Mouse (Mus musculus) neural tube, embryonic 14.5 days (tissue): ENCODE results near the gene Gch1. TPM values are rescaled to one million over a fixed set of nuclear protein-coding genes. Genes with fewer than 3 reads are reported as not detected.

ENCODE experiments used
- ATAC-seq: fragments of 200-750 bp; cut with Nextera tagmentation; 2 replicates; pipeline ENCODE4 v1.8.0; 2017; ENCODE audit warnings: low read depth, mild to moderate bottlenecking, moderate TSS enrichment, moderate library complexity
- H3K27ac ChIP-seq: fragments of 300-500 bp; sonication (generic); 2 replicates; pipeline ENCODE4 v1.5.1; 2014; ENCODE audit warnings: low read depth, mild to moderate bottlenecking, control low read depth, low read length, moderate library complexity, mixed read lengths
- H3K27me3 ChIP-seq: fragments of 300-500 bp; sonication (generic); 2 replicates; pipeline ENCODE4 v1.6.1; 2014; ENCODE audit warnings: low read length; ENCODE audit not compliant: control insufficient read depth, insufficient read depth
- H3K36me3 ChIP-seq: fragments of 300-500 bp; sonication (generic); 2 replicates; pipeline ENCODE4 v1.6.1; 2014; ENCODE audit warnings: low read length, mixed read lengths; ENCODE audit not compliant: control insufficient read depth, insufficient read depth
- H3K4me1 ChIP-seq: fragments of 300-500 bp; sonication (generic); 2 replicates; pipeline ENCODE4 v1.6.1; 2014; ENCODE audit warnings: low read length; ENCODE audit not compliant: control insufficient read depth, insufficient read depth
- H3K4me2 ChIP-seq: fragments of 300-500 bp; sonication (generic); 2 replicates; pipeline ENCODE4 v1.6.1; 2014; ENCODE audit warnings: mild to moderate bottlenecking, low read depth, low read length, control low read depth
- H3K4me3 ChIP-seq: fragments of 300-500 bp; sonication (generic); 2 replicates; pipeline ENCODE4 v1.5.1; 2014; ENCODE audit warnings: low read depth, low read length, control low read depth, mixed read lengths
- H3K9ac ChIP-seq: fragments of 300-500 bp; sonication (generic); replicated peaks from 2 replicates; pipeline ENCODE4 v1.6.1; 2014; ENCODE audit warnings: low read depth, mild to moderate bottlenecking, control low read depth, low read length, mixed read lengths
- H3K9me3 ChIP-seq: fragments of 300-500 bp; sonication (generic); 2 replicates; pipeline ENCODE4 v1.6.1; 2016; ENCODE audit warnings: low read length; ENCODE audit not compliant: control insufficient read depth
- WGBS: fragments of 180-500 bp; shearing (Covaris S2); extraction: QIAGEN DNeasy Blood & Tissue Kit; methylation state at CpG from one replicate; pipeline ENCODE4 v1.1.7; 2014; 5-methylcytosine and 5-hydroxymethylcytosine counted together
- polyA plus RNA-seq: library from polyadenylated mRNA; unstranded; fragments of >200 nt; fragmentation: Nextera tagmentation; extraction: Ambion mirVana; gene quantifications from 2 replicates; pipeline ENCODE4 v1.2.1, GENCODE M21; 2014

Gene Gch1
- polyA plus RNA-seq, 1 experiment from 2014 or later = 1.7 TPM

DNA sequence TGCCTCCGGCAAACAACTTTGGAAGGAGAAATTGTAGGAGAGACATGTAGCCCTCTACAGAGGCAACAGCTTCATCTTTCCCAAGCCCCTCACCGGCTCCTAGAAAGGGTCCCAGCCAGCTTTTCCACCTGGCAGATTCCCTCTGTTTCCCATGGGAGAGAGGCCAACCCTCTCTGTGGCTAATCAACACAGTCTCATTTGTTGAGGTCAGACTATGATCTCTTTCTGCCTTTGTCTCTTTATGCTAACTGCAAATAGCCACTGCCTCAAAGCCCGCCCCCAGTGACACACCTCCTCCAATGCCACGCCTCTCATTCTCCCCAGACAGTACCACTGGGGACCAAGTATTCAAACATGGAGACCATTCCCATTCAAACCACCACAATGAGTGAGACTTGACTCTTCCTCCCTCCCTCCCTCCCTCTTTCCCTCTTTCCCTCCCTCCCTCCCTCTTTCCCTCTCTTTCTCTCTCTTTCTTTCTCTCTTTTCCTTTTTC, 20.5 kb upstream of the Gch1 start:
- H3K36me3 ChIP-seq = no peaks in the 10 kb centered on the region
- H3K9ac ChIP-seq = no peak overlapping the region
- no peak for ATAC-seq
- no peaks in the 10 kb centered on the region for H3K27me3 ChIP-seq
- H3K4me1 ChIP-seq = no peaks in the 10 kb centered on the region
- H3K27ac ChIP-seq = no peak overlapping the region
- WGBS = 69% methylated on average over 4 of the region's 4 CpGs
- H3K9me3 ChIP-seq = no peaks in the 10 kb centered on the region
- H3K4me3 ChIP-seq = no peak overlapping the region
- H3K4me2 ChIP-seq = no peak overlapping the region

DNA sequence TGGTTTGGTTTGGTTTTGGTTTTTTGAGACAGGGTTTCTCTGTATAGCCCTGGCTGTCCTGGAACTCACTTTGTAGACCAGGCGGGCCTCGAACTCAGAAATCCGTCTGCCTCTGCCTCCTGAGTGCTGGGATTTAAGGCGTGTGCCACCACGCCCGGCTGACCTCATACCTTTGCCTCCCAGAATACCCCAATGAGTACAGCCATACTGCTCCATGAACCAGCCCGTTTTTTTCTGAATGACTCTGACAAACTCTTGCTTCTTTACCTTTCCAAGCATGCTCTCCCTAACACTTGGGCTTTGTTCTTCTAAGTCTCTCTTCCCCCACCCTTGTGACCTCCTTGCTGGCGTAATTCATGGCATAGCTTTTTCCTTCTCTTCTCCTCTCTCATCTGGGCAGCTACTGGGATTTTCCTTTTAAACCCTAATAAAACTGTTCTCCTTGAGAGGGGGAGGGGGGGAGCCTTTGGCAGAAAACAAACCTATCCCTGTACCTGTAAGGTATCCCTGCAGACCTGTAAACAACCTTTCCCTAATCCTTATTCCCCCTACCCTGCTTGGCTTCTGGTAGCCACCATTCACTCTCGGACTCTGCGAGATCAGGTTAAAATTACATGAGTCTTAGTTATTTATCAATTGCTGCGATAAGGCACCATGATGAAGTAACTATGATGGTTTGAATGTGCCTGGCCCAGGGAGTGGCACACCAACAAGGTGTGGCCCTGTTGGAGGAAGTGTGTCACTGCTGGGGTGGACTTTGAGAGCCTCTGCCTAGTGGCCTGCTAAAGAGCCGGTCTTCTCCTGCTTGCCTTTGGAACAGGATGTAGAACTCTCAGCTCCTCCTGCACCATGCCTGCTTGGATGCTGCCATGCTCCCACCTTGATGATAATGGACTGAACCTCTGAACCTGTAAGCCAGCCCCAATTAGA, 19.6 kb upstream of the Gch1 start:
- no peaks in the 10 kb centered on the region for H3K4me1 ChIP-seq
- ATAC-seq = no peak
- H3K27me3 ChIP-seq = no peaks in the 10 kb centered on the region
- H3K4me3 ChIP-seq = no peak overlapping the region
- H3K4me2 ChIP-seq = no peak overlapping the region
- no peaks in the 10 kb centered on the region for H3K9me3 ChIP-seq
- H3K27ac ChIP-seq = no peak overlapping the region
- H3K36me3 ChIP-seq = no peaks in the 10 kb centered on the region
- 92% methylated on average over 12 of the region's 12 CpGs for WGBS
- no peak overlapping the region for H3K9ac ChIP-seq

DNA sequence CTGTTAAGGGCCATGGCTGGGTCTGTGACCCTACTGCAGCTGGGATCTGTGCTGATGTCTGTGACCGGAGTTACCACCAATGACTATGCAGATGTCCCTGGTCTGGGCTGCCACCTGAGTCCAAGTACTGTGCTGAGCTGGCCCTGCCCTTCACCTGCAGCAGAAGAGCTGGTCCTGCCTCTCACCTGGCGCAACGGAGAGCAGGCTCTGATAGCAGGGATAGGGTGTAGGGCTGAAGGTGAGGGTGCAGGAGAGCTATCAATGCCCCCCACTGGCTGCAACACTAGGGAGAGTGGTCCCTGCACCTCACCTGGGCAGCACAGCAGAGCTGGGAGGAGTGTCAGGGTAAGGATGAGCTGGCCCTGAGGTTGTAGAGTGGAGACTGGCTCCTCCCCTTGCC, 17.4 kb upstream of the Gch1 start:
- no peak for ATAC-seq
- Histone ChIP-seq H3K27me3 (no peaks in the 10 kb centered on the region), H3K36me3 (no peaks in the 10 kb centered on the region), H3K4me1 (no peaks in the 10 kb centered on the region), H3K27ac (no peak overlapping the region), H3K4me3 (no peak overlapping the region), H3K9me3 (no peaks in the 10 kb centered on the region), H3K9ac (no peak overlapping the region), H3K4me2 (no peak overlapping the region)
- 83% methylated on average over 3 of the region's 3 CpGs for WGBS

DNA sequence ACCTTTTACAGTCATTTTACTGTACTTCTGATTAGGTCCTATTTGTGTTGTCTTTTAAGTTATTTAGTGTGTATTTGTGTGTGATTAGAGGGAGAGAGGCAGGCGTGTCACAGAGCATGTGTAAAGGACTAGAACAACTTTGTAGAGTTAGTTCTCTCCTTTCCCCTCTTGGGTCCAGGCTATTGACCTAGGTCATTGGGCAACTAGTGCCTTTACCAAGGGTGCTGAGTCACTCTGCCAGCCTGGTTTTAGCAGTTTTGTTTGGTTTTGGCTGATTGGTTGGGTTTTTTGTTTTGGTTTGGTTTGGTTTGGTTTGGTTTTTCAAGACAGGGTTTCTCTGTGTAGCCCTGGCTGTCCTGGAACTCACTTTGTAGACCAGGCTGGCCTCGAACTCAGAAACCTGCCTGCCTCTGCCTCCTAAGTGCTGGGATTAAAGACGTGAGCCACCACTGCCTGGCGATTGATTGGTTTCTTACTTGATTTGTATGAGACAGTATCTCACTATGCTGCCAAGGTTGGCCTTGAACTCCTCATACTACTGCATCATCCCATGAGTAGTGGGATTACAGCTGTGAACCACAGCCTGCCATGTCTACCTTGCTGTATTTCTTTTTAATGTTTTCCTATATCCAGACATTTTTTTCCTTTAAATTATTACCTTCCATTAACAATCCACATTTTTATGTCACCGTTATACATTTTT, 16.2 kb upstream of the Gch1 start:
- no peaks in the 10 kb centered on the region for H3K36me3 ChIP-seq
- H3K9me3 ChIP-seq = no peaks in the 10 kb centered on the region
- ATAC-seq = no peak
- no peak overlapping the region for H3K9ac ChIP-seq
- H3K4me1 ChIP-seq = no peaks in the 10 kb centered on the region
- H3K4me3 ChIP-seq = no peak overlapping the region
- no peaks in the 10 kb centered on the region for H3K27me3 ChIP-seq
- no peak overlapping the region for H3K27ac ChIP-seq
- 96% methylated on average over 5 of the region's 5 CpGs for WGBS
- no peak overlapping the region for H3K4me2 ChIP-seq

DNA sequence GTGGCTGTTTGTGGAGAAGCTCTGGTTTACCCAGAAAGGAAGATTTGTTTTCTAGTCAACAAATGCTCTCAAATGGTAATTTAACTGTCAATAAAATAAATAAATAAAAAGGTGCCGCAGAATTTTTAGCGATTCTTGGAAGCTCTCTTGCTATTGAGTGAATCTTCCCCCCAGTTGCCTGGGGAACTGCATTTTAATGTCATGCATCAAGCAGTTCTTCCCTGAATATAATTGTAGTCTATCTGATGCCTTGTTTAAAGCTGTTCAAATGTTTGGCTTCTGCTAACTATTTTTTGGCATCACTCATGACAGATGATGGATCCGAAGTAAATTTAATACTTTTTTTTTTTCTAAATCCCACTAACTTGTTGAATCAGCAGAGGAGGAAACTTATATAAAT, 8.1 kb upstream of the Gch1 start:
- H3K4me1 ChIP-seq = no peaks in the 10 kb centered on the region
- ATAC-seq = no peak
- H3K9ac ChIP-seq = no peak overlapping the region
- no peak overlapping the region for H3K4me2 ChIP-seq
- no peak overlapping the region for H3K27ac ChIP-seq
- no peaks in the 10 kb centered on the region for H3K36me3 ChIP-seq
- no peaks in the 10 kb centered on the region for H3K27me3 ChIP-seq
- 88% methylated on average over 3 of the region's 3 CpGs for WGBS
- H3K4me3 ChIP-seq = no peak overlapping the region
- H3K9me3 ChIP-seq = no peaks in the 10 kb centered on the region

GRCm38 (mm10) chr14:47196711-47197110, 7.5 kb upstream of the Gch1 start:
- no peak for ATAC-seq
- Histone ChIP-seq H3K36me3 (no peaks in the 10 kb centered on the region), H3K4me1 (no peaks in the 10 kb centered on the region), H3K9me3 (no peaks in the 10 kb centered on the region), H3K27me3 (no peaks in the 10 kb centered on the region), H3K4me3 (no peak overlapping the region), H3K27ac (no peak overlapping the region), H3K4me2 (no peak overlapping the region), H3K9ac (no peak overlapping the region)
- whole genome bisulfite sequencing = 85% methylated on average over 8 of the region's 8 CpGs

GRCm38 (mm10) chr14:47194096-47194495, 4.9 kb upstream of the Gch1 start:
- peaks cover under 1% of the 10 kb centered on the region; the same call in 1 of the 2 replicates for H3K27me3 ChIP-seq
- no peak overlapping the region for H3K4me2 ChIP-seq
- ATAC-seq = no peak
- 36% methylated on average over 4 of the region's 4 CpGs for WGBS
- H3K27ac ChIP-seq = no peak overlapping the region
- H3K4me1 ChIP-seq = no peaks in the 10 kb centered on the region
- no peak overlapping the region for H3K4me3 ChIP-seq
- no peaks in the 10 kb centered on the region for H3K9me3 ChIP-seq
- H3K9ac ChIP-seq = no peak overlapping the region
- H3K36me3 ChIP-seq = no peaks in the 10 kb centered on the region

DNA sequence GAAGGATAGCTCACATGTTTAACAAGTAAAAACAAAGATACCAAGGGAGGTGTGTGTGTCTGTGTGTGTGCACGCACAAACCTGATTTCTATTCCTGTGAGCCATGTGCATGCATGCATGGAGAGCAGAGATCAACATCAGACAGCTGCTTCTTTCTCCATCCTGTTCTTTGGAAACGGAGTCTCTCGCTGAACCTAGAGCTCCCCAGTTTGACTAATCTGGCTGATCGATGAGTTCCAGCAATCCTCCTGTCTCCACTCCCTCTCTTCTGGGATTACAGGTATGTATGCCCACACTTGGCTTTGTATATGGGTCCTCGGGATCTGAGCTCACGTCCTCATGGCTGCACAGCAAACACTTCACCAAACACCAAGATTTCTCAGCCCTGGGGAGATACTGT, 4.3 kb upstream of the Gch1 start:
- peaks cover 6% of the 10 kb centered on the region for H3K27me3 ChIP-seq
- H3K4me1 ChIP-seq = no peaks in the 10 kb centered on the region
- no peak overlapping the region for H3K9ac ChIP-seq
- no peaks in the 10 kb centered on the region for H3K9me3 ChIP-seq
- H3K4me2 ChIP-seq = no peak overlapping the region
- WGBS = 82% methylated on average over 6 of the region's 6 CpGs
- ATAC-seq = no peak
- no peak overlapping the region for H3K4me3 ChIP-seq
- H3K27ac ChIP-seq = no peak overlapping the region
- no peaks in the 10 kb centered on the region for H3K36me3 ChIP-seq

- no peak overlapping the region for H3K4me2 ChIP-seq
- H3K4me3 ChIP-seq = no peak overlapping the region
- H3K27ac ChIP-seq = no peak overlapping the region
- no peaks in the 10 kb centered on the region for H3K9me3 ChIP-seq
- no peaks in the 10 kb centered on the region for H3K36me3 ChIP-seq
- 36% methylated on average over 5 of the region's 5 CpGs for WGBS
- H3K27me3 ChIP-seq = peaks cover 18% of the 10 kb centered on the region
- no peaks in the 10 kb centered on the region for H3K4me1 ChIP-seq
- H3K9ac ChIP-seq = no peak overlapping the region
- no peak for ATAC-seq
Observed at GRCm38 (mm10) chr14:47191861-47192260, 2.6 kb upstream of the Gch1 start.
